Mouse (Mus musculus) ES-E14 (cell line): ENCODE measurements around the gene Traf4.

Source experiments
- CHD2 ChIP-seq: IDR thresholded peaks from 2 replicates; pipeline ENCODE4 v1.6.1; 2014; ENCODE audit warnings: mild to moderate bottlenecking, low read depth, low read length, inconsistent platforms
- HCFC1 ChIP-seq: IDR thresholded peaks from 2 replicates; pipeline ENCODE4 v1.6.1; 2012; ENCODE audit warnings: low read length, inconsistent platforms, borderline replicate concordance; ENCODE audit not compliant: insufficient read depth
- MAFK ChIP-seq: IDR thresholded peaks from 2 replicates; pipeline ENCODE4 v1.6.1; 2014; ENCODE audit warnings: mild to moderate bottlenecking, low read depth, low read length, inconsistent platforms; ENCODE audit not compliant: insufficient read depth
- ZC3H11A ChIP-seq: IDR thresholded peaks from 2 replicates; pipeline ENCODE4 v1.6.1; 2012; ENCODE audit warnings: low read depth, mild to moderate bottlenecking, inconsistent platforms, low read length, borderline replicate concordance
- ZNF384 ChIP-seq: IDR thresholded peaks from 2 replicates; pipeline ENCODE4 v1.6.1; 2012; ENCODE audit warnings: low read depth, low read length, inconsistent platforms

- TF ChIP-seq ZC3H11A (no peak), CHD2 (no peak), ZNF384 (peak; percentile 97), HCFC1 (no peak), MAFK (peak; percentile 70; the same call in 1 of the 2 replicates)
Observed at GRCm38 (mm10) chr11:78171328-78171727, 5.9 kb upstream of the Traf4 start.
